Mouse (Mus musculus) forebrain, embryonic 16.5 days (tissue): ENCODE results near the gene Pde1b. TPM values are rescaled to one million over a fixed set of nuclear protein-coding genes. Genes with fewer than 3 reads are reported as not detected.

Experiments
- ATAC-seq: fragments of 200-750 bp; cut with Nextera tagmentation; 2 replicates; pipeline ENCODE4 v1.8.0; 2017; ENCODE audit warnings: mild to moderate bottlenecking, moderate library complexity
- H3K27ac ChIP-seq: fragments of 300-500 bp; sonication (generic); 2 replicates; pipeline ENCODE4 v1.5.1; 2014; ENCODE audit warnings: low read length, control low read depth
- H3K27me3 ChIP-seq: fragments of 300-500 bp; sonication (generic); replicated peaks from 2 replicates; pipeline ENCODE4 v1.6.1; 2014; ENCODE audit warnings: low read length; ENCODE audit not compliant: control insufficient read depth, insufficient read depth
- H3K36me3 ChIP-seq: fragments of 300-500 bp; sonication (generic); 2 replicates; pipeline ENCODE4 v1.6.1; 2014; ENCODE audit not compliant: control insufficient read depth, insufficient read depth
- H3K4me1 ChIP-seq: fragments of 300-500 bp; sonication (generic); replicated peaks from 2 replicates; pipeline ENCODE4 v1.6.1; 2014; ENCODE audit warnings: low read length; ENCODE audit not compliant: control insufficient read depth, insufficient read depth
- H3K4me2 ChIP-seq: fragments of 300-500 bp; sonication (generic); 2 replicates; pipeline ENCODE4 v1.6.1; 2014; ENCODE audit warnings: mild to moderate bottlenecking, low read length, control low read depth
- H3K4me3 ChIP-seq: fragments of 300-500 bp; sonication (generic); replicated peaks from 2 replicates; pipeline ENCODE4 v1.5.1; 2014; ENCODE audit warnings: mild to moderate bottlenecking, low read length, control low read depth
- H3K9ac ChIP-seq: fragments of 300-500 bp; sonication (generic); replicated peaks from 2 replicates; pipeline ENCODE4 v1.6.1; 2014; ENCODE audit warnings: low read depth, low read length, control low read depth
- H3K9me3 ChIP-seq: fragments of 300-500 bp; sonication (generic); 2 replicates; pipeline ENCODE4 v1.6.1; 2016; ENCODE audit warnings: low read length; ENCODE audit not compliant: control insufficient read depth
- WGBS: fragments of 180-500 bp; shearing (Covaris S2); extraction: QIAGEN DNeasy Blood & Tissue Kit; methylation state at CpG from one replicate; pipeline ENCODE4 v1.1.7; 2014; 5-methylcytosine and 5-hydroxymethylcytosine counted together
- polyA plus RNA-seq: library from polyadenylated mRNA; unstranded; fragments of >200 nt; fragmentation: Nextera tagmentation; extraction: Ambion mirVana; gene quantifications from 2 replicates; pipeline ENCODE4 v1.2.1, GENCODE M21; 2015

The Pde1b gene
- polyA plus RNA-seq, 1 experiment from 2014 or later: 71.0 TPM

DNA sequence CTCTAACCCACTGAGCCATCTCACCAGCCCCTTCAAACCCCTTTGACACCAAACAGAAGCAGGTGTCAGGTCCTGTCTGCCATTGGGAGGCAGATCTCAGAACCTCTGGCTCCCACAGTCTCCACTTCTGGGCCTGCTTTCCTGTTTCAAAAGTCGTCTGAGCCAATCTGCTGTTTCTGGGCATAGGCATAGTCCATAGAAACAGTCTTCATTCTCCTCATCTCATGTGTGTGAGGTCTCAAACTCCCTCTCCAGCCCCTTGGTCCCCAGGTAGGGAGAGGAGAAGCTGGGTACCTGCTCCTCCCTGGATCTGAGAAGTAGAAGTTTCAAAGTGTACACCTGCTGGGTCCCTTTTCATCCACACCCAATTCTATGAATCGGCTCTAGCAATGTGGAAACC is 33.6 kb downstream of the Pde1b start:
- no peak overlapping the region for H3K9ac ChIP-seq
- no peak for ATAC-seq

GRCm38 (mm10) chr15:103537011-103537821 is 34.4 kb downstream of the Pde1b start:
- H3K36me3 ChIP-seq: no peaks in the 10 kb centered on the region
- no peaks in the 10 kb centered on the region for H3K27me3 ChIP-seq
- H3K9ac ChIP-seq: peak overlapping the region; percentile 87
- under 1% methylated on average over 37 of the region's 37 CpGs for WGBS
- peak overlapping the region; percentile 82 for H3K4me2 ChIP-seq
- peak overlapping the region; percentile 31 for H3K27ac ChIP-seq
- peak overlapping the region; percentile 79 for H3K4me3 ChIP-seq
- no peaks in the 10 kb centered on the region for H3K9me3 ChIP-seq
- H3K4me1 ChIP-seq: peaks cover 8% of the 10 kb centered on the region
- peak; percentile 61 for ATAC-seq

More for the DNA sequence above, 33.6 kb downstream of the Pde1b start:
- peaks cover 8% of the 10 kb centered on the region for H3K4me1 ChIP-seq
- 9% methylated on average over 2 of the region's 2 CpGs for WGBS
- H3K4me3 ChIP-seq: peak overlapping the region; percentile 79
- no peaks in the 10 kb centered on the region for H3K36me3 ChIP-seq
- no peak overlapping the region for H3K27ac ChIP-seq
- no peaks in the 10 kb centered on the region for H3K27me3 ChIP-seq
- H3K9me3 ChIP-seq: no peaks in the 10 kb centered on the region
- H3K4me2 ChIP-seq: peak overlapping the region; percentile 82

GRCm38 (mm10) chr15:103537822-103538213 is 35.0 kb downstream of the Pde1b start, which contains the start of gene Ppp1r1a:
Gene Ppp1r1a (minus strand): TSS chr15:103538003.
- Histone ChIP-seq H3K27me3 (no peaks in the 10 kb centered on the region), H3K4me2 (peak within 1 kb of the TSS; percentile 82), H3K27ac (peak within 1 kb of the TSS; percentile 31), H3K9me3 (no peaks in the 10 kb centered on the region), H3K36me3 (no peaks in the 10 kb centered on the region), H3K4me1 (peaks cover 8% of the 10 kb centered on the region), H3K4me3 (peak within 1 kb of the TSS; percentile 79), H3K9ac (peak within 1 kb of the TSS; percentile 87)
- WGBS: under 1% methylated on average over 36 of the region's 36 CpGs
- ATAC-seq: peak; percentile 92

GRCm38 (mm10) chr15:103539259-103539658 is 36.4 kb downstream of the Pde1b start:
- no peak overlapping the region for H3K4me2 ChIP-seq
- H3K9ac ChIP-seq: no peak overlapping the region
- H3K4me3 ChIP-seq: no peak overlapping the region
- H3K36me3 ChIP-seq: no peaks in the 10 kb centered on the region
- peaks cover 8% of the 10 kb centered on the region for H3K4me1 ChIP-seq
- no peaks in the 10 kb centered on the region for H3K9me3 ChIP-seq
- no peaks in the 10 kb centered on the region for H3K27me3 ChIP-seq
- no peak overlapping the region for H3K27ac ChIP-seq
- whole genome bisulfite sequencing: 69% methylated on average over 2 of the region's 2 CpGs
- ATAC-seq: no peak

DNA sequence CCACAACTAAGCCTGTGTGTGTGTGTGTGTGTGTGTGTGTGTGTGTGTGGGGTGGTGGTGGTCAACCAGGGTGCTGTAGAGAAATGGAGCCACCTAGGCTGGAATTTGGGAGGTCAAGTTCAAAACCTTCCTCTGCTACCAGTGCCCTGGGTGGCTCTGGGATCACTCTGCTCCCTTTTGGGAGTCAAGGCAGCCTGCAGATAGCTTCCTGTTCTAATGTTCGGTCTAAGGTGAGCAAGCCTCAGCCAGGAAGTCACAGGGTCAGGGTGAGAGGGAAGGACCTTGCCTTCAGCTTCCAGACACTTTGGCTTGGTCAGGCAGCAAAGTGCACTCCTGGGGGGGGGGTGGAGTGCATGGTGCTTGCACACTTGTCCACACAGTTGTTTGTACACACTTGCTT is 37.8 kb downstream of the Pde1b start:
- H3K27me3 ChIP-seq: no peaks in the 10 kb centered on the region
- no peak overlapping the region for H3K4me2 ChIP-seq
- no peaks in the 10 kb centered on the region for H3K36me3 ChIP-seq
- no peak overlapping the region for H3K27ac ChIP-seq
- no peak overlapping the region for H3K9ac ChIP-seq
- H3K9me3 ChIP-seq: no peaks in the 10 kb centered on the region
- no peak overlapping the region for H3K4me3 ChIP-seq
- 71% methylated on average over 1 of the region's 1 CpGs for WGBS
- peaks cover 8% of the 10 kb centered on the region for H3K4me1 ChIP-seq
- ATAC-seq: no peak

DNA sequence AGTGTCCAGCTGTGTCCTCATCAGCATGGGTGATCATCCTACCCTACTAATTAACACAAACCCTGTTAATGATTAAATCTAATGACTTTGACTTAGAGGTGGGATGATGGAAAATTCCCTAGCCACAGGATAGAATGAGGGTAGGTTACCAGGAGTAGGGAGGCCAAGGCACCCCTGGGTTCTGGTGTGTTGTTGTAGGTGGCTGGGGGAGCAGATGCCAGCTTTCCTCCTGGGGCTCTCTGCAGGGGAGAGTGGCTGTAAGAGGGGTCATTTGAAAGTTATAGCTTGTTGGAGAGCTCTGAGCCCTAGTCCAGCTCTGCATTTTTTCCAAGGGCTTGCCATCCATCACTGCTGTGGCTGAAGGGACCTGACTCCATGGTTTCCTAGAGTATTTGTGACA is 39.7 kb downstream of the Pde1b start:
- no peak overlapping the region for H3K4me2 ChIP-seq
- no peak overlapping the region for H3K9ac ChIP-seq
- ATAC-seq: no peak
- H3K27ac ChIP-seq: no peak overlapping the region
- no peaks in the 10 kb centered on the region for H3K9me3 ChIP-seq
- peaks cover 4% of the 10 kb centered on the region; the same call in 1 of the 2 replicates for H3K4me1 ChIP-seq
- no peaks in the 10 kb centered on the region for H3K36me3 ChIP-seq
- H3K4me3 ChIP-seq: no peak overlapping the region
- H3K27me3 ChIP-seq: no peaks in the 10 kb centered on the region

- Histone ChIP-seq H3K4me1 (no peaks in the 10 kb centered on the region), H3K4me2 (no peak overlapping the region), H3K27me3 (no peaks in the 10 kb centered on the region), H3K9ac (no peak overlapping the region), H3K9me3 (no peaks in the 10 kb centered on the region), H3K36me3 (no peaks in the 10 kb centered on the region), H3K27ac (no peak overlapping the region), H3K4me3 (no peak overlapping the region)
- no peak for ATAC-seq
- 78% methylated on average over 3 of the region's 3 CpGs for WGBS
Observed at GRCm38 (mm10) chr15:103547983-103548382, 45.1 kb downstream of the Pde1b start.

DNA sequence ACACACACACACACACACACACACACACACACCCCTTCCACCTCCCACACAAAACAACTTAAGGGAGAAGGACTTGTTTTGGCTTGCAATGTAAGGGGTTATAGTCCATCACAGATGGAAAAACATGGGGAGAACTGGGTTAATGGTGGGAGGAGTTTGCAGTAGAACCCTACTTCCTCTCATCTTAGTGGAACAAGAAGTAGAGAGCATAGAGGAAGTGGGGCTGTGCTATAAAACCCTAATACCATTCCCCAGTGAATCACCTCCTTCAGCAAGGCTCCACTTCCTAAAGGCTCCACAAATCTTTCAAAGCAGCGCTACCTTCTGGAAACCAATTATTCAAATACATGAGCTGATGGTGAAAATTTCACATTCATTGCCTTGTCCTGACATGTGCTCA is 46.6 kb downstream of the Pde1b start:
- Histone ChIP-seq H3K27ac (no peak overlapping the region), H3K4me3 (no peak overlapping the region), H3K4me1 (no peaks in the 10 kb centered on the region), H3K4me2 (no peak overlapping the region), H3K27me3 (no peaks in the 10 kb centered on the region), H3K9ac (no peak overlapping the region), H3K36me3 (no peaks in the 10 kb centered on the region), H3K9me3 (no peaks in the 10 kb centered on the region)
- 100% methylated on average over 1 of the region's 1 CpGs for WGBS
- ATAC-seq: no peak

DNA sequence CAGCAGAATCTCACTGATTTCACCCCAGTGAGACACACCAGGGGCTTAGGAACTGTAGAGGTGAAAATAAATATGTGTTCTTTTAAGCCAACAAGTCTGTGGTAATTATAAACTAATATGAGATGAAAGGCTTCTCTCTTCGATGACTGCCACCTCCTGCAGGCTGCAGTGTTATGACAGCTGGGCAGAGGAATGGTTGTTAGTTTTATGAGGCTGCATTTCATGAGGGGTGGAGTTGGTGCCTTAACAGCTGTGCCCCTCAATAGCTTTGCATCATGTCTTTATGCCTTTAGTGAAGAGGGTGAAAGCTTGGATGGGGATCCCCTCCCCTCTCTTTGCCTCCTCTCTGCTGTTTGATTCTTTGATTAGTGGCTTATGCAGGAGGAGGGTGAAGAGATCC is 48.2 kb downstream of the Pde1b start:
- Histone ChIP-seq H3K4me2 (no peak overlapping the region), H3K4me3 (no peak overlapping the region), H3K4me1 (no peaks in the 10 kb centered on the region), H3K9ac (no peak overlapping the region), H3K36me3 (no peaks in the 10 kb centered on the region), H3K27ac (no peak overlapping the region), H3K27me3 (no peaks in the 10 kb centered on the region), H3K9me3 (no peaks in the 10 kb centered on the region)
- no peak for ATAC-seq
- WGBS: 32% methylated on average over 1 of the region's 1 CpGs
